Mouse (Mus musculus): ENCODE results near the gene Insl3.

DNA sequence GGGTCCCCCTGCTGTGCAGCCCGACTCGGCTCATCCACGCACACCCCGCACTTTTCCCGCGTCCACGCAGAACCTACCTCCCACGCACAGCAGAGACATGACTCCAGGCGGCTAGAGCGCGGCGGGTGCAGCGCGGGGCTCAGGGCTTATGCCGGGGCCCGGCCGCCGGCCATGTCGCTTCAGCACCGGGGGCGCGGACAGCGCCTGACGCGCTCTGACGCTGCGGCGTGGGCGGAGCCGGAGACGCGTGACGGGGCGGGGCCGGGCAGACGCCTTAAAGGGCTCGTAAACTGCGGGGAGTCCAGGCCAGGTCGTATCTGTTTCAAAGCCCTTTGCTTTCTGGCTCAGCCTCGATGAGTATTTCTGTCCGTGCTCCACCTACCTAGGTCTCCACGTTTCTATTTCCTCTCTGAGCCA lies 17.5 kb upstream of the Insl3 start, which contains the start of gene Unc13a:
- TF ChIP-seq CTCF (IDR thresholded peaks at IDR 0.05; ENCODE audit: low read depth) (no peak), EP300 (IDR thresholded peaks at IDR 0.05; ENCODE audit: low read depth) (no peak)
